Mouse (Mus musculus): ENCODE results near the gene Rhbdf2.
"Not testable (repeated sequence)": the region's sequence is repeated elsewhere in the genome, so short reads cannot be mapped to it uniquely, and the experiment has no call there.

Rhbdf2 gene

DNA sequence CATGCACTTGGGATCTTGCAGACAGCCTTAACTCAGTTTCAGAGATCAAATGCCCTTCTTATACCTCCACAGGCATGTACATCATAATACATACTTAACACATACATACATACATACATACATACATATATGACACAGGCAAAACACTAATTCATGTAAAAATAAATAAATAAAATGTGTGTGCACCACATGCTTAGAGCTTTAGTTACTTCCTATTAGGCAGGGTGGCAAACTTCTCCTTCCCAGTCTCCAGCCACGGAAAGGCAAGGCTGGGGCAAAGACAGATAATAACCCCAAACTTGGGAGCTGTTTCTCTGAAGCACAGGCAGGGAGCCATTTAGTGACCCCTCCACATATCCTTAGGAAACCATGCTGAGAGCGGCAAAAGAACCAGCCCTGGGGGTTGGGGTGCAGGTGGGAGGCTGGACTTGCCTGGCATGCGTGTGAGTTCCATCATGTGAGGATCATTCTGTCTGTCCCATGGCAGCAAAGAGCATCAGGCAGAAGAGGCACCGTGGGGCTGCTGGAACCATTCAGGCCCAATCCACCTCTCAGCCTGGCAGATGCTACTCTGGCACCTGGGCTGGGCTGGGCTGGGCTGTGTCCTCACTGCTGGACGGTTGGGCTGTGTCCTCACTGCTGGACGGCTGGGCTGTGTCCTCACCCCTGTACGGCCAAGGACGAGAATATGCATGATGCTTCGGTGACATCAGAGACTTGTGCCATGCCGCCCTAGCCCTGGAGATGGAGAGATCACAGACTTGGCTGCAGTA lies at the start of gene Rhbdf2:
TSS of gene Rhbdf2 (minus strand) at position 721 of the 773 bp plus-strand sequence.
- DNase-seq (ENCODE audit: extremely low spot score, low spot score) = no peak

DNA sequence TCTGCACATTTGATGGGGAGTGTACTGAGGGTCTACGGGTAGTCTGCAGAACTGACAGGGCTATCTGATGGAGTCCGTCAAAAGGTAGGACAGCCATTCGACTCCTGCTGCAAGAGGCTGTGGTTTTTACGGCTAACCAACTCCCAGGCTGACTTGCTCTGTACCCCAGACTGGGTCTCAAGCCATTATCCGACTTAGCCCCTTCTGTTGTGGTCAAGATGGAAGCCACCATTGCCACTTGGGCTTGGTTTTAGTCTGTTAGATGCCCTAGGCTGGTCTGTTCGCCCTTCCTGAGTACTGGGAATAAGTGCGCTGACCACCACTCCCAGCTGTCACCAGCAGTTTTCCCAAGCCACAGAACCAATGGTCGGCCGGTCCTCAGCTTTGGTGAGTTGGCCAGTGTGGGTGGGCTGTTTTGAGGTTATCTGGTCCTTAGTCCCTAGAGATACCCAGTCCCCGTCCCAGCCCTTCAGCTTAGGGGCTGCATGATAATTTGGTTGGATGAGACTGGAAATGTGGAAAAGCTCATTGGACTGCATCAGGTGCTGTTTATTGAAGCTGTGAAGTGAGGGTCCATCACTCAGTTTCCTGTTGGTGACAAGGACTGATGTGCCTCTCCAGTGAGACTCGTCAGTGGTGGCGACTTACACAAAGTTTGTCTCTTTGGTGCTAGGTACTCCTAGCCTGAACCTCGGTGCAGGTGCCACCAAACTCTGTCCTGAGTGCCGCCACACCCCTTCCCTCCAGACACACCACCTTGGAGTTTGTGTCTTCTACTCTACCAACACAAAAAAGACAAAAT lies 49.6 kb upstream of the Rhbdf2 start:
- no peak for DNase-seq (ENCODE audit: extremely low spot score, low spot score)

DNA sequence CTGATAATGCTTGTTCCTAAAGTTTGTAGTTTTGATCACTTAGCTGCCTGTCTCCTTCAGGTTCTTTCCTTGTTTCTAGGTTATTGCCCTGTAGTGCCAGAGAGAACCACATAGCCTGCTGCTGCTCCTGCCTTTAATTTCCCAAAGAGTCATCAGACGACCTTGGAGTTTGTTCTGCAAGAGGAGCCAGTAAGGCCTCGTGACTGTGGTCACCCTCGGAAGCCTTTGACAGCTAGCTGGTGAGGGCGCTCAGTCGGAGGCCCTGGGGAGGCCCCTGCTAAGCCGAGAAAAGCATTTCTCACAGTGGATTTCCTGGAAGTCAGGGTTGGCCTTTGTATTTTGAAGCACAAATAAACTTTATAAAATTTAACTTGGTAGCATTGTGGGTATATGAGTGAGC lies 48.6 kb upstream of the Rhbdf2 start:
- DNase-seq (ENCODE audit: extremely low spot score, low spot score) = not testable (repeated sequence)

DNA sequence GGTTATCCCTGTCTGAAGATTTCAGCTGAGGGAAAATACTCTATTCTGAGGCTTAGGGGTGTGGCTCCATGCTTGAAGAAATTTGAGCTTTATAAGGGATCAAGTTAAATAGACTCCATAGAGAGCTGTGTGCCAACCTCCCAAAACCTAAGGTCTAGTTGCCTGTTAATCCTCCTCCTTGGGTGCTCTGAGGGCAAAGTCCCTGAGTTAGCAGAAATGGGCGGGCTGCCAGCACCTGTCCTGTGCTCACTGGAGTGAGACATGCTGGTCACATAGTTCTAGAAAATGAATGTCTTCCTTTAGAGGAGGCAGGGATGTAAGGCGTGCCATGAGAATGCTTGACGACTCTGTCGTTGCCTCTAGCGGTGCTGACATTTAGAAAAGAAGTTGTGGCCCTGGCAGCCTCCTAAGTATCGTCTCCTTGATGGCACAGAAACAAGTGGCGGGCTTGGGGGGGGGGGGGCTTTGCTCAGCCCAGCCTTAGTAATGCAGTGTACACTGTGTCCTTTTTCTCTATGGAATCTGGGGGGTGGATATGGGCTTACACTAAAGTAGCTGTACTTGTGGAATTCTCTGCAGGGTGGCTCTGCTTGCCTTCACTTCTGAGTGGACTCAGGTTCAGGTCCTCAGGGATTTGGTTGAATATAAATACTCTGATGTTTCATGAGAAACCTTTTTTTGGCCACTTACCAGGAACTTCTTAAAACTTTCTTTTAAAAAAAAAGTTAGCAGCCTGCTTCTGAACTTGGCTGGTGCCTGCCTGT lies 48.0 kb upstream of the Rhbdf2 start:
- no peak for DNase-seq (ENCODE audit: extremely low spot score, low spot score)

DNA sequence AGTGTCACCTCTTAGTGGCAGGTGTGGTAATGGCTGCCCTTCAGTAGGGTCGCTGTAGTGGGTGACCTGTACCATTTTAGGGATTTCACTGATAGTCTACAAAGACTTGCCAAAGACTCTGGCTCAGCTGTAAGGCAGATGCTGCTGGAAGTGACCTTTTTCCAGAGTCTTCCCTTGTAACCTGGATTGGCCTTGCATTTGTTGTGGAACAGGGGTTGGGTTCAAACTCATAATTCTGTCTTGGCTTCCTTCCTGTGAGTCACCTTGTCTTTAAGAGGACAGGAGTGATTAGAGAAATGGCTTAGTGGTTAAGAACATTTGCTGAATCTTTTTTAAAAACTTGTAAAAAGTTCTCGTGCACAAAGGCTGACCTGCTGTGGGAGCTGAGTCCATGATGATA lies 46.6 kb upstream of the Rhbdf2 start:
- DNase-seq (ENCODE audit: extremely low spot score, low spot score) = no peak

DNA sequence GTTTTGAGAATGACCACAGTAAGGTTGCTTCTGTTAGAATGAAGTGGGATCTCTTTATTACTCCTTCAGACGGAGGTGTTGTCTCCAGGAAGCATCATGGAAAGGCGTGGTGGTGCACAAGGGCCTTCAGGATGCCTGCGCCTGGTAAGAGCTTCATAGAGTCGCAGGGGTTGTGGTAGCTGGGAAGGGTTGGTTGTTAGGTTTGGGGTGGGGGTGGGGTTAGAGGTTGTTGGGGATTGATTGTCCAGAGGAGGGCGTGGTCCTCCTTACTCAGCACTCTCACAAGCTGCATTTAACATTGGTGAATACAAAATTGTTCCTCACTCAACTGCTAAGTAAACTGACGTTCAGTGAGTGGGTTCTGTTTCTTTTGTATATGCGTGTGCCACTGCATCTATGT lies 45.8 kb upstream of the Rhbdf2 start:
- DNase-seq (ENCODE audit: extremely low spot score, low spot score) = no peak

DNA sequence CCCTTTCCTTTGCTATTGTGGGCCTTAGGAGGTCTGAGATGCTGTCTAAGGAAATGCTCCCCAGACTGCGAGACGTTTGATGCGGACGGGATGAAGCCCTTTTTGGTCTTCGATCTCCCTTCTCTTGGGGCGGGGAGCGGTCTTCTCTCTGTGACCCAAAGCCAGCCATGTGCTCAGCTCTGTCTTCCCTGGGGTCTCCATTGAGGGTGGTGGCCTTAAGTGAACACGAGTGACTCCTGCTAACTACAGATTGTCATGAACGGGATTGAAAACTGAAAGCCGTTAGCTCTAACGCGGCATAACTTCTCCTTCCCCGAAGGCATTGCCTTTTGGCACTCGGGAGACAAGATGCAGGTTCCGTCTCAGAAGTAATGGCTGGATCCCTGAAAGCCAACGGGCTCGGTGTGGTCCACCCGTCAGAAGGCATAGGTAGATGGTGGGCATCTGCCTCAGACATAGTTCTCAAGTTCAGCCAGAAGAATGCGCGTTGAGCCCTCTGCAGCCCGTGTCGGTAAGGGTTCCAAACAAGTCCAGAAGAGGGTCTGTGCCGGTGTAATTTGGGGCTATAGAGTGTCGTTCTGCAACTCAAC lies 45.1 kb upstream of the Rhbdf2 start:
- no peak for DNase-seq (ENCODE audit: extremely low spot score, low spot score)

DNA sequence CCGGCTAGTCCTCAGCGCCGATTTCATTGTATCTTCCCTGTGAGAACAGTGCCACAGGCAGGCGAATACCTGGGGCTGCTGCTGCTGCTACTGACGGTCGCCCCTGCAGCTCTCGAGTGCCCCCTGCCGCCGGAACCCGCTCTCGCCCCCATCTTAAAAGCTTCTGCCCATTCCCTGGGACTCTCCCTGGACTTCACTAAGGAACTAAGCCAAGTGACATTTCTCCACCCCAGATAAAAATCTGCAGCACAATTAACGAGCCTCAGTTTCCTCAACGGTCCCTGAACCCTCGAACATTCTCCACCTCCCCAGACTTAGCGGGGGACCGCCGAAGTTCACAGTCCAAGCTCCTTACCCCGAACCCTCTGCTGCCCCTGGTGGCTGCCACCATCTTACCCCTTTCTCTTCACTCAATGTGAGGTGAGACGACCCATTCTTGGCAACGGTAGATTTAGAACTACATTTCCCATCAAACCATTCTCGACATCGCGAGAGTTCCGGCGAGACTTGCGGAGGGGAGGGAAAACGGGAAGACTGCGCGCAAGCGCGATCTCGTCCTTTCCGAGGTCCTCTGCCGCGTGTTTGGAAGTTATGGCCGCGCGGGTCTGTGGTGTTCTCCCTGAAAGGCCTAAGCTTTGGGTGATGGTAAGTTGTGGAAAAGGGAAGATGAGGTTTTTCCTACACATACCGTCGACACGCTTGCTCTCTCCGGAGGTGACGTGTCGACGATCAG lies 44.5 kb upstream of the Rhbdf2 start:
- peak; percentile 96 for DNase-seq (ENCODE audit: extremely low spot score, low spot score)

DNA sequence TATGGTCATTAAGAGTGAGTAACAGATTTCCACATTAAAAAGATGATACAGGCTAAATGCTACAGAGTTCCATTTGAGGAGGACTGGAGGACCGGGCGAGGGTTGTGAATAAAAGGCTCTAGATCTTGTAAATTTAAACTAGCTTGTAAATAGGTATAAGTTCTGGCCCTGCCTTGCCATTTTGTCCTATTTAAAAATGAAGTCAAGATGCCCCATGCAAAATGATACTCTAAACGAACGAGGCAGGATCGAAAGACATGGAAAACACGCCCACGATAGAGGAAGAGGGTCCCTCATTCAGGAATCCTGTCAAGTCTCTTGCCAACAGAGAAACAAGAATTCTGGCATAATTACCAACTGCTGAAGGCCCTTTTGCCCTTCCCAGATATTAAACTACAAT lies 43.6 kb upstream of the Rhbdf2 start:
- no peak for DNase-seq (ENCODE audit: extremely low spot score, low spot score)

DNA sequence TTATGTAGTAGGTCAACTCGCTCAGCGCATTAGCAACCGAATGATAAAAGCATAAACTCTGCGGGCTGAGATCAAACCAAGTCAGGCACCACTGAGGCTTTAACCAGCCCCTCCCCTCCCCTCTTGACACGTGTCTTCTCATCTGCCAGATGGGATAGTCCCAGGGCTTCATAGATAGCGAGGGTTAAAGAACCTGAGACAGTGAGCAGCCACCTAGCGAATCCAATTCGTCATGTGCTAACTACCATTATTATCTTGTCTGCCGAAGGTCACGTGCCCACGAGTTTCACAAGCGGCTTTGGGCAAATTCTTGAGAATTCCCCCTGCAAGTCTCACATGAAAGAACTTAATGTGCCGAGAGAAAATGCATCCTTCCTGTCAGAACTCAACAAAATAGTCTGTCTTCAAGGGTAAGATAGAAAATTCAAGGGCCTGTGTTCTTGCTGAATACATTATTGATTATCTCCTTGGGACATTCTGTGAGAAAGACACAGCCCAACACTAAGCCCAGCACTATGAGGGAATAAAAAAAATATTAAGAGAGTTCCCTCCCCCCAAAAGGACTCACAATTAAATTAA lies 43.1 kb upstream of the Rhbdf2 start:
- DNase-seq (ENCODE audit: extremely low spot score, low spot score) = no peak

DNA sequence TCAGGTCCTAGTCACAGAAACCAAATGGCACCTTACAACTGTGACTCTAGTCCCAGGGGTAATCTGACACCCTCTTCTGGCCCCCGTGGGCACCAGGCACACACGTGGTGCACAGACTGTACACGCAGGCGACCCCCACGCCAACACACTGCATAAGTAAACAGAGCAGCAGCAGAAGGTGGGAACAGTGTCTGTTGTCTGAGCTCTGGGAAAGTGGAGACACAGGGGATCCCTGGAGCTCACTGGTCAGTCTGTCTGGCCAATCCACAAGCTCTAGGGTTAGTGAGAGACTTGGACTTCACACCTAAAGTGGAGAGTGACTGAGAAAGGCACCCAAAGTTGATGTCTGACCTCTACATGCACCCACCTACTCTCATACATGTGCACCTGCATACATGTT lies 42.5 kb upstream of the Rhbdf2 start:
- no peak for DNase-seq (ENCODE audit: extremely low spot score, low spot score)

DNA sequence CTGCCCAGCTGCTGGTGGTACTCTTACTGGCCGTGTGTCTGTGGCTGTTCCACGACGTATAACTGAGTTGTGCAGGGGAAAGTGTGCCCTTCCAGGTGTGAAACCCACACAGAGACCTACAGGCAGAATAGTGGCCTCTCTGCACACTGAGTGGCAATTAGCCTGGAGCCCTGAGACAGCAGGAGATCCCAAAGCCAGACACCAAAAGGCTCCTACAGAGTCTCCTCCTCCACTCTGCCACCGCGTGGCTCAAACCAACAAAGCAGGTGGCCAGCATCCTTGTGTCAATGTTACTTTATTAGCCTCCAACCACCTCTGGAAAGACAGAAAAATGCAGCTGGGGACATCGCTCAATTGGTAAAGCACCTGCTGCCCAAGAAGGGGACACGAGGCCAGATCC lies 42.0 kb upstream of the Rhbdf2 start:
- DNase-seq (ENCODE audit: extremely low spot score, low spot score) = no peak

DNA sequence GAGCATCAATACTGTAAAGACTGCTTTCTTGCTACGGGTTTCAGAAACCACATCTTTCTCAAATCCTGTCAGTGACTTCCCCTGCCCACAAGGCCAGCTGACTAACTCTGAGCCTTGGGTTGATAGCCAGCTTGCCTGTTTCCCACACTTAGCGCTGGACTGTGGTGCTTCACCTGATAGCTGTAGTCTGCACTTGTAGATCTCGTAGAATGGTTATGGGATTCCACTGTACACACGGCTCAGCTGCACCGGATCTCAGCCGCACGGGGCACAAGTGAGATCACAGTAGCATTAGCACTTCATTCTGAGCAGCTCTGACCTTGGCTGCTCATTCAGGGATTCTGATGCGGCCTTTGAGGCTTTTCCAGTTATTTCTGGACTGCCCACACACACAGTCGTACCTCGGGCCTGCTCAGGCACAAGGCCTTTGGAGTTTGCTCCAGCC lies 41.6 kb upstream of the Rhbdf2 start:
- no peak for DNase-seq (ENCODE audit: extremely low spot score, low spot score)

DNA sequence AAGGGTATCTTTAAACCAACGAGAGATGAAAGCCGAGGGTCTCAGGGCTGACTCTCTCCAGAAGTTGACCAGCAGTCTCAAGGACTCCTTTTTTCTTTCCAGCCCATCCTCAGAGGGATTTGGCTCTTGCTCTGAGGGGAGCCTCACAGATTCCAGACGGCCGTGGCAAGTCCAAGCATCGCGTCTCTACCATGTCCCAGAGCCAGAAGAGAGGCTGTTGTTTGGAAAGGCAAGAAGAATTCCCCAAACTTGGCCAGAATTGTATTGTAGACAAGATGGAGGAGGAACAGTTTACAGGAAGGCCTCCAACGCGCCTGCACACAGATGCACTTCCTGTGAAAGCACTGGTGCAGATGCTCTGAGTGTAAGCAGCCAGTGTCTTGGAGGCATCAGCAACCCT lies 41.1 kb upstream of the Rhbdf2 start:
- no peak for DNase-seq (ENCODE audit: extremely low spot score, low spot score)

DNA sequence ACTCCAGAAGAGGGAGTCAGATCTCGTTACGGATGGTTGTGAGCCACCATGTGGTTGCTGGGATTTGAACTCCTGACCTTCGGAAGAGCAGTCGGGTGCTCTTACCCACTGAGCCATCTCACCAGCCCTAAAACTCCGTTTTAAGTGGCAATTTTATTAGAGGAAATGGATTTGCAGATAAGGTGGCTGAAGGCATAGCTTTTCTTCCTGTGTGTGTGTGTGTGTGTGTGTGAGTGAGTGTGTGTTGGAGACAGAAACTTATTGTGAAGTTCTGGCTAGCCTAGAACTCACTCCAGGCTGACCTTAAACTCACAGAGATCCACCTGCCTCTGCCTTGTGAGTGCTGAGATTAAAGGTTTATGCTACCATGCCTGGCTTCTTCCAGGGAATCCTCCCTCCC lies 40.2 kb upstream of the Rhbdf2 start:
- not testable (repeated sequence) for DNase-seq (ENCODE audit: extremely low spot score, low spot score)

DNA sequence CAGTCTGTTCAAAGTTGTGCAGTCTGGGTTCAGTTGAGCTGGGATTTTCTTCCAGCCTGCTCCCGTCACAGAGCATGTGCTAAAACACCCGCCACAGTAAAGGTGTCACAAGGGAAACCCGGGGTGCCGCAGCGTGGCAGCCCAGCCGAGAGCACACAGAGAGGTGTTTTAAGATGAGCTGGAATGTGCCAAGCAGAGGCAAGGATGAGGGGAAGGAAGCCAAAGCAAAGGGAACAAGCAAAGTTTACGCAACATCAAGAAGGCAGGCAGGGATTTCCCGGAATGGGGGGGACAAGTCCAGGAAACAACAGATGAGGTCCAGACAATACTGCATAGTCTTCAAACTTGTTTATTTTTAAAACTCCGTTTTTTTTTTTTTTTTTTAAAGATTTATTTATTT lies 39.7 kb upstream of the Rhbdf2 start:
- DNase-seq (ENCODE audit: extremely low spot score, low spot score) = no peak

DNA sequence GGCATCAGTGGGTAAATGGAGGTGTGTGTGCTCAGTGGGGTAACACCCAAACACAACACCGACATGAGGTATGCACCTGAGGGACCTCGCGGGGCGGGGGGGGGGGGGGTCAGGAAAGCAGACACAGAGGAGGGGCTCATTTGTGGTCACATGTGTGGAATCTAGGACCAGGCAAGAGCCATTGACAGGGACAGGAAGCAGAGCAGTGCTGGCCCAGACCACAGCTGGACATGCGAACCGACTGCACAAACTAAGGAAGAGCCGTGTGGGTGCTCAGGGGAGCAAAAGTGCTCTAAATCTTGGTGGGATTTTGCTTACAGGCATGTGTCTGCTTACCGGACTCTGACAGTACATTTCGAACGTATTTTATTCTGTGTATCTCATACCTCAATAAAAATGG lies 38.5 kb upstream of the Rhbdf2 start:
- DNase-seq (ENCODE audit: extremely low spot score, low spot score) = no peak

DNA sequence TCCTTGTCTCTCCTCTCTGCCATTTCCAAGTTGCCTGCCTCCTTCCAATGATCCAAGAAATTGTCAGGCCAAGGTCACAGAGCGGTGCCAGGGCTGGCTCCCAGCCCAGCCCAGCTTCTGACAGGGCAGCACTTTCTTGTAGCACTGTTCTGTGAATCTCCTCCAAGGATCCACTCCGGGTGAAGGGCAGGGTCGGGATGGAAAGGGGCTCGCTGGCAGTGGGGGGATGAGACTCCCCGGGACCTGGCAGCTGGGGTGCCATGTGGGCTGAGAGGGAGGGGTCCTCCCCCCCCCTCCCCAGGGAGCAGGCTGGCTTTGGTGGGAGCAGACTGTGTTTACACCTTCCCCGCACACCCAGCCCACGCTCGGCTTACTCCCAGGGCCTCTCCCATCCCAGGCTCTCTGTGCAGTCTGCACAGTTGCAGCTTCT lies 35.1 kb upstream of the Rhbdf2 start:
- no peak for DNase-seq (ENCODE audit: extremely low spot score, low spot score)

DNA sequence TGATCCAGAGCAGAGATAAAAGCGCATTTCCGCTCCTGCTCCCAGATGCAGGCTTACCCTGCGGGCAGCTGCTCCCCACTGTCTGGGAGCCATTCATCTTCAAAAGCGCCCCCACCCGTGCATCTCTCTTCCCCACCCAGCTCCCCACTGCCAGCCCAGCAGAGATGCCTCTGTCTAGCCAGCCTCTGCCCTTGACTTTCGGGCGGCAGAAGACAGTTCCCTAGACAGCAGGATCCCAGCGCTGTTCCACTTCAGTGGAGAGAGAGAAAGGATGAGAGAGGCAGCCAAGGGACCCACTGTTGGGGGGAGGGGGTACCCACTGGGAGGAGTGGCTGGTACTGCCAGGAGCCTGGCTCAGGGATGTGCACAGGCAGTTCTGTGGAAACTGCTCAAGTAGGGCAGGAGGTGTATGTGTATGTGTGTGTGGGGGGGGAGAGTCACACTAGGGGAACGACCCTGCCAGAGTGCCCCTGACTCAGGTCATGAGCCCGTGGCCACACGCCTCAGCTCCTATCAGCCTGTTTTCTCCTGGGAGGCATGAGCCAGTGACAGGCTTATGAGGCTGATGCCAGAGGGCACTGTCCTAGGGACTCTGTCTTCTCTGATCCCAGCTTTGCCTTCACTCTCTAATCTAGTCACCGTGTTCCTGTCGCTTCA lies 34.6 kb upstream of the Rhbdf2 start:
- DNase-seq (ENCODE audit: extremely low spot score, low spot score) = no peak

DNA sequence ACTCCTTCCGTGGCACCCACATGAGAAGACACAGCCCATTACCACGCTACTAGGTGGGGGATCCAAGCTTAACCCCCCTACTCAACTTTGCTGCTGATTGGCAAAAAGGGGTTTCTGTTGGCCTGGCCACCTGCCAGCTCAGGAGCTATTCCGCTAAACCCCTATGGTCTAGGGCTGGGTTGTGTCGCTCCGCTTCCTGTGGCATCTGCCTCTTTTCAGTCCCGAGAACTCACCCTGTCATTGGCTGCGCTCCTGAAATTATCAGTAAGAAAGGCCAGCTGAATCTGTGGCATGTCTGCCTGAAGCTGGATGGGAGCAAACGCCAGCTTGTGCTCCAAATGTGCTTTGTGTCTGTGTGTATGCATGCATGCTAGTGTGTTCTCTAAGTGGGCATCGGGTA lies 33.4 kb upstream of the Rhbdf2 start:
- DNase-seq (ENCODE audit: extremely low spot score, low spot score) = no peak
